Mouse (Mus musculus) adrenal gland, postnatal 10 days (tissue): ENCODE measurements around the gene Naxd. TPM values are rescaled to one million over a fixed set of nuclear protein-coding genes. Genes with fewer than 3 reads are reported as not detected.
"Not testable (repeated sequence)": the region's sequence is repeated elsewhere in the genome, so short reads cannot be mapped to it uniquely, and the experiment has no call there.

Source experiments
- DNase-seq: peaks from one replicate; pipeline ENCODE4 v3.0.0; 2021; ENCODE audit warnings: mixed read lengths
- total RNA-seq, 2 experiments: library from RNA; stranded (reverse); gene quantifications; 2 replicates each; pipeline ENCODE4 v1.2.3; 2021

The Naxd gene
- total RNA-seq, 2 experiments from 2014 or later = 60.9 to 63.3 TPM

- DNase-seq = no peak
Measured at GRCm38 (mm10) chr8:11512711-11513110, 15.4 kb downstream of the Naxd start.

GRCm38 (mm10) chr8:11513247-11513646, 15.9 kb downstream of the Naxd start:
- no peak for DNase-seq

GRCm38 (mm10) chr8:11516292-11516691, 19.0 kb downstream of the Naxd start:
- no peak for DNase-seq

GRCm38 (mm10) chr8:11517366-11518055, 20.2 kb downstream of the Naxd start:
- no peak for DNase-seq

- no peak for DNase-seq
Measured at GRCm38 (mm10) chr8:11518056-11518396, 20.7 kb downstream of the Naxd start.

- no peak for DNase-seq
Measured at GRCm38 (mm10) chr8:11518676-11519075, 21.4 kb downstream of the Naxd start.

GRCm38 (mm10) chr8:11523331-11523730, 26.0 kb downstream of the Naxd start:
- DNase-seq = no peak

- peak; percentile 45 for DNase-seq
Measured at GRCm38 (mm10) chr8:11530155-11530770, 33.0 kb downstream of the Naxd start.

- no peak for DNase-seq
Measured at GRCm38 (mm10) chr8:11530849-11531248, 33.5 kb downstream of the Naxd start.

- DNase-seq = no peak
Measured at GRCm38 (mm10) chr8:11534494-11534893, 37.2 kb downstream of the Naxd start.

- no peak for DNase-seq
Measured at GRCm38 (mm10) chr8:11539049-11539448, 41.7 kb downstream of the Naxd start.

- DNase-seq = no peak
Measured at GRCm38 (mm10) chr8:11540182-11540581, 42.9 kb downstream of the Naxd start.

GRCm38 (mm10) chr8:11542031-11542430, 44.7 kb downstream of the Naxd start:
- DNase-seq = no peak

GRCm38 (mm10) chr8:11542866-11543265, 45.6 kb downstream of the Naxd start:
- no peak for DNase-seq

GRCm38 (mm10) chr8:11544386-11544785, 47.1 kb downstream of the Naxd start:
- DNase-seq = peak; percentile 72

- DNase-seq = no peak
Measured at GRCm38 (mm10) chr8:11547063-11547462, 49.8 kb downstream of the Naxd start.

GRCm38 (mm10) chr8:11549706-11550105, 52.4 kb downstream of the Naxd start:
- DNase-seq = peak; percentile 72

GRCm38 (mm10) chr8:11550281-11550948, 53.1 kb downstream of the Naxd start, which contains the start of gene Cars2:
TSS of gene Cars2 (minus strand) at chr8:11550783.
- DNase-seq = peak; percentile 96

GRCm38 (mm10) chr8:11551497-11551896, 54.2 kb downstream of the Naxd start:
- not testable (repeated sequence) for DNase-seq

GRCm38 (mm10) chr8:11552390-11552789, 55.1 kb downstream of the Naxd start:
- no peak for DNase-seq

- DNase-seq = peak; percentile 97
Measured at GRCm38 (mm10) chr8:11554799-11555719, 57.8 kb downstream of the Naxd start, which contains the start of gene Ing1. TSS of gene Ing1 (plus strand) at chr8:11555571.
